Mouse (Mus musculus) hindbrain, embryonic 16.5 days (tissue): Measurements from ENCODE around the gene Gsto2. TPM values are rescaled to one million over a fixed set of nuclear protein-coding genes. Genes with fewer than 3 reads are reported as not detected.
"Not testable (repeated sequence)": the region's sequence is repeated elsewhere in the genome, so short reads cannot be mapped to it uniquely, and the experiment has no call there.

Experiments used
- ATAC-seq: fragments of 200-750 bp; cut with Nextera tagmentation; 2 replicates; pipeline ENCODE4 v1.8.0; 2017; ENCODE audit warnings: moderate TSS enrichment, moderate library complexity
- H3K27ac ChIP-seq: fragments of 300-500 bp; sonication (generic); 2 replicates; pipeline ENCODE4 v1.5.1; 2014; ENCODE audit warnings: low read depth, mild to moderate bottlenecking, control low read depth, low read length, moderate library complexity
- H3K27me3 ChIP-seq: fragments of 300-500 bp; sonication (generic); replicated peaks from 2 replicates; pipeline ENCODE4 v1.6.1; 2014; ENCODE audit warnings: low read length; ENCODE audit not compliant: control insufficient read depth, insufficient read depth
- H3K36me3 ChIP-seq: fragments of 300-500 bp; sonication (generic); 2 replicates; pipeline ENCODE4 v1.6.1; 2014; ENCODE audit warnings: mild to moderate bottlenecking, low read length, moderate library complexity, mixed read lengths; ENCODE audit not compliant: control insufficient read depth, insufficient read depth
- H3K4me1 ChIP-seq: fragments of 300-500 bp; sonication (generic); 2 replicates; pipeline ENCODE4 v1.6.1; 2014; ENCODE audit warnings: low read depth, low read length; ENCODE audit not compliant: control insufficient read depth, insufficient read depth
- H3K4me2 ChIP-seq: fragments of 300-500 bp; sonication (generic); 2 replicates; pipeline ENCODE4 v1.6.1; 2014; ENCODE audit warnings: mild to moderate bottlenecking, low read length, control low read depth, moderate library complexity
- H3K4me3 ChIP-seq: fragments of 300-500 bp; sonication (generic); 2 replicates; pipeline ENCODE4 v1.5.1; 2014; ENCODE audit warnings: mild to moderate bottlenecking, low read length, control low read depth, moderate library complexity
- H3K9ac ChIP-seq: fragments of 300-500 bp; sonication (generic); 2 replicates; pipeline ENCODE4 v1.6.1; 2014; ENCODE audit warnings: low read depth, mild to moderate bottlenecking, control low read depth, low read length, moderate library complexity
- H3K9me3 ChIP-seq: fragments of 300-500 bp; sonication (generic); 2 replicates; pipeline ENCODE4 v1.6.1; 2014; ENCODE audit warnings: mild to moderate bottlenecking, low read length, moderate library complexity; ENCODE audit not compliant: control insufficient read depth
- WGBS: fragments of 180-500 bp; shearing (Covaris S2); extraction: QIAGEN DNeasy Blood & Tissue Kit; methylation state at CpG from one replicate; pipeline ENCODE4 v1.1.7; 2014; 5-methylcytosine and 5-hydroxymethylcytosine counted together
- polyA plus RNA-seq: library from polyadenylated mRNA; unstranded; fragments of >200 nt; fragmentation: Nextera tagmentation; extraction: Ambion mirVana; gene quantifications from 2 replicates; pipeline ENCODE4 v1.2.1, GENCODE M21; 2015

The Gsto2 gene
- polyA plus RNA-seq, 1 experiment from 2014 or later = 1.2 TPM

- Histone ChIP-seq H3K9me3 (no peaks in the 10 kb centered on the region), H3K9ac (no peak overlapping the region), H3K4me2 (no peak overlapping the region), H3K27ac (no peak overlapping the region), H3K4me3 (no peak overlapping the region), H3K36me3 (no peaks in the 10 kb centered on the region), H3K4me1 (peaks cover 3% of the 10 kb centered on the region; the same call in 1 of the 2 replicates), H3K27me3 (no peaks in the 10 kb centered on the region)
- 91% methylated on average over 5 of the region's 5 CpGs for WGBS
- ATAC-seq = no peak
Observed at GRCm38 (mm10) chr19:47834614-47835013, 30.7 kb upstream of the Gsto2 start.

DNA sequence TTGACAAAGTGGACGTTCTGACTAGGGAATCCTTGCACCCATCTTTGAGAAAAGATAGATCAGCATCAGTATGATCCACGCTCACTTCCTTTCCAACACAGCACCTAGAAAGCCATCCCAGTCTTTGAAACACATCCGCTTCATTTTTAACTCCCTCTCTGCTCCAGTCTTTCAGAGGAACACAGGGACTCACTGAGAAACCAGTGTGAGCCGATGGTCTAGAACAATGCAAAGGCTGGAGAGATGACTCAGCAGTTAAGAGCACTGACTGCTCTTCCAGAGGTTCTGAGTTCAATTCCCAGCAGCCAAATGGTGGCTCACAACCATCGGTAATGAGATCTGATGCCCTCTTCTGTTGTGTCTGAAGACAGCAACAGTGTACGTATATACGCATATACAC lies 29.6 kb upstream of the Gsto2 start:
- H3K9me3 ChIP-seq = no peaks in the 10 kb centered on the region
- peaks cover 3% of the 10 kb centered on the region; the same call in 1 of the 2 replicates for H3K4me1 ChIP-seq
- H3K36me3 ChIP-seq = no peaks in the 10 kb centered on the region
- no peaks in the 10 kb centered on the region for H3K27me3 ChIP-seq
- H3K4me3 ChIP-seq = no peak overlapping the region
- WGBS = 84% methylated on average over 7 of the region's 7 CpGs
- H3K4me2 ChIP-seq = no peak overlapping the region
- no peak overlapping the region for H3K27ac ChIP-seq
- no peak overlapping the region for H3K9ac ChIP-seq
- no peak for ATAC-seq

GRCm38 (mm10) chr19:47836701-47837526 lies 28.4 kb upstream of the Gsto2 start:
- Histone ChIP-seq H3K4me2 (peak overlapping the region; percentile 93), H3K4me3 (peak overlapping the region; percentile 61), H3K27ac (no peak overlapping the region), H3K36me3 (no peaks in the 10 kb centered on the region), H3K9ac (peak overlapping the region; percentile 65), H3K4me1 (peaks cover 3% of the 10 kb centered on the region; the same call in 1 of the 2 replicates), H3K27me3 (no peaks in the 10 kb centered on the region), H3K9me3 (no peaks in the 10 kb centered on the region)
- peak; percentile 98 for ATAC-seq
- WGBS = 4% methylated on average over 49 of the region's 49 CpGs

- H3K27me3 ChIP-seq = no peaks in the 10 kb centered on the region
- peak overlapping the region; percentile 61 for H3K4me3 ChIP-seq
- peak; percentile 76 for ATAC-seq
- peaks cover 3% of the 10 kb centered on the region; the same call in 1 of the 2 replicates for H3K4me1 ChIP-seq
- H3K4me2 ChIP-seq = peak overlapping the region; percentile 93
- WGBS = under 1% methylated on average over 6 of the region's 6 CpGs
- no peak overlapping the region for H3K27ac ChIP-seq
- no peaks in the 10 kb centered on the region for H3K36me3 ChIP-seq
- H3K9ac ChIP-seq = peak overlapping the region; percentile 65
- H3K9me3 ChIP-seq = no peaks in the 10 kb centered on the region
Observed at GRCm38 (mm10) chr19:47837527-47837901, 27.8 kb upstream of the Gsto2 start.

DNA sequence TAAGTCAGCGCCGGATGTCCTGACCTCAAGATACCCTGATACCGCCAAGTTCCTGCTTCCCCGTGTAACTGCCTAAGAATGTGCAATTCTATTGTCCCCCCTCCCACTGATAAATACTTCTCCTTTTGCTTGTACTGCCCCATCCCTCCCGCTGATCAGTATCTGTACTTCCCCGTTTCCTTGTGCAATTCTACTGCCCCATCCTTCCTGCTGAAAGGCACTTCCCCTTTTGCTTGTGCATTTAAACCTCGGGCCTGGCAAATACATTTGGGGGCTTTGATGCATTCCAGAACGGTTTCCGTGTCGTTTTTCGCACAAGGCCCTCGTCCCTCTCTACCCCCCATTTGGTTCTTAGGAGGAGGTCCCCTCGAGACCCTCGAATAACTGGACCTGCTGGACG lies 24.1 kb upstream of the Gsto2 start:
- not testable (repeated sequence) for H3K4me1 ChIP-seq, H3K27ac ChIP-seq, H3K4me2 ChIP-seq, ATAC-seq, H3K9me3 ChIP-seq, H3K9ac ChIP-seq, H3K4me3 ChIP-seq, H3K36me3 ChIP-seq, H3K27me3 ChIP-seq
- 86% methylated on average over 12 of the region's 15 CpGs for WGBS

- 88% methylated on average over 3 of the region's 3 CpGs for WGBS
Observed at GRCm38 (mm10) chr19:47849735-47850134, 15.6 kb upstream of the Gsto2 start.

DNA sequence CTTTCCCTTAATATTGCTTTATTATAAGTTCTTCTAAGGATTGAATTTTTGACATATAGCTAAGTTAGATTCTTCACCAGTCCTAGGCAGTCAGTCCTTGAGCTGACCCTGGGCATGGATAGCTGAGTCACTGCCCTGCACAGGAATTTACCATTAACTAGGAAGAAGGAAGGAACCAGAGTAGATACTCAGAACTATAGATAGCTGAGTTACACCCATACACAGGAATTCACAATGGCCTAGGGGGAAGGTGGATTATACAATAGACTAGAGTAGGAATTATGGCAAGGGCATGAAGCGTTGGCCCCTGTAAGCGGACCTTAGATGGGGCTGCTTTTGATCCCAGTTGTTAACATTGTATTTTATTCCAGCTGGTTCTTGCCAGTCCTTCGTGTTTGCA lies 13.2 kb upstream of the Gsto2 start:
- not testable (repeated sequence) for H3K9me3 ChIP-seq, H3K9ac ChIP-seq, H3K4me1 ChIP-seq, H3K4me3 ChIP-seq, H3K36me3 ChIP-seq, H3K4me2 ChIP-seq, H3K27me3 ChIP-seq, ATAC-seq, H3K27ac ChIP-seq
- 93% methylated on average over 3 of the region's 3 CpGs for WGBS

More at GRCm38 (mm10) chr19:47849735-47850134, 15.6 kb upstream of the Gsto2 start:
- no peaks in the 10 kb centered on the region for H3K27me3 ChIP-seq
- H3K4me1 ChIP-seq = peaks cover 6% of the 10 kb centered on the region
- H3K9me3 ChIP-seq = no peaks in the 10 kb centered on the region
- no peak overlapping the region for H3K9ac ChIP-seq
- no peak overlapping the region for H3K4me3 ChIP-seq
- no peak overlapping the region for H3K4me2 ChIP-seq
- no peak for ATAC-seq
- H3K27ac ChIP-seq = no peak overlapping the region
- H3K36me3 ChIP-seq = no peaks in the 10 kb centered on the region

DNA sequence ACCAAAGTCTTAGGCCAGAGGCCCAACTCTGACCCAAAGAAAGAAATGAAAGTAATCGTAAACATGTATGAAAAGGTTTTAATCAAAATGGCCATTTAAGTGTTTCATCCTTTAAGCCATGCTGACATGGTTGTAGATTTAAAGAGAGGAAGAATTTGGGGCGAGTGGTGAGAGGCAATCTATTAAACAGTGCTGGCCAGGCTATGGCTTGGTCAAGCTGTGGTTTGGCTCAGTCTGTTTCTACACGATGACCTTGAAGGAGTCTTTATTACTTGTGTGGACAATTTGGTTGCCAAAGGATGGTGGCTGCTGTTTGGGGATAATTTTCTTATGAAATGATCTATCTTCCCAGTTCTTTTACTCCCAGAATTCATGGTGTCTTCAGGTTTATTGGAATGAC lies 12.3 kb upstream of the Gsto2 start:
- Histone ChIP-seq H3K9ac (no peak overlapping the region), H3K9me3 (no peaks in the 10 kb centered on the region), H3K4me2 (no peak overlapping the region), H3K27ac (no peak overlapping the region), H3K36me3 (no peaks in the 10 kb centered on the region), H3K4me3 (no peak overlapping the region), H3K4me1 (peaks cover 6% of the 10 kb centered on the region), H3K27me3 (no peaks in the 10 kb centered on the region)
- no peak for ATAC-seq
- 89% methylated on average over 3 of the region's 3 CpGs for WGBS

DNA sequence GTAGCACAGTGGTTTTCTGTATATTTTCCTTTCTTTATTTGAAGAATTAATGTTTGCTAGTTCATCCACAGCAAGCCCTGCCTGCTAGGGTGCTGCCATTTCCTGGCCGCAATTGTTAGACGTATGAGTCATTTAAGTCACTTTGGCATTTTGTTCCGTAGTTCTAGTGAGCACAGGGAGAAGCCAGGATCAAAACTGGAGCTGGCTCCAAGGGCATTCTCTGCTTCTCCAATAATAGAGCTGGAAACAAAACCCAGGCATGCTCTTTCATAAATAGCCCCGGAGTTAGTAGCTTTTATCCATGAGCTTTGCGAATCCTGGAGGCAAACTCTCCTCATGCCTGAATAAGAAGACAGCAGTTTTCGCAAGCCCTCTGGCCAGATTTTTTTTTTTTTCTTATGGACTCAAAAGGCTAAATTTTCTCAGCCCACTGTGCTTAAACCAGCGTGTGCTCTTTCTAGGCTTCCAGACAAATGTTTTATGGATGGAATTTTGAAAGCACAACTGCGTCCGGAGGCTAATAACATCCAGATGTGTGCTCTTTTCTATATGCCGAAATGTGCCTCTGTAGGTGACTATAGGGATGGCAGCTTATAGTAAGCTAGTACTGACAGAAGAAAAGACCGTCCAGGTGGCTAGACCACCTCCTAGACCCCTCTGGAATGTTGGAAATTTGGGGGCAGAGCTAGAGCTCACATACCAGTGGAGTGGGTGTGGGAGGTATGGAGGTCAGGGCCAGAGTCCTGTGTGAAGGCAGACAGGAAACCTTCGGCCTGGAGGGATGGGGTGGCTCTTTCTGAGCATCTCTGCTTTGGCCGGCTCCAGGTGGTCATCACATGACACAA lies 11.2 kb upstream of the Gsto2 start:
- H3K4me1 ChIP-seq = peaks cover 6% of the 10 kb centered on the region
- peak overlapping the region; percentile 66 for H3K4me2 ChIP-seq
- H3K27ac ChIP-seq = peak overlapping the region; percentile 55
- H3K9me3 ChIP-seq = no peaks in the 10 kb centered on the region
- 20% methylated on average over 13 of the region's 13 CpGs for whole genome bisulfite sequencing
- H3K27me3 ChIP-seq = no peaks in the 10 kb centered on the region
- peak overlapping the region; percentile 70 for H3K9ac ChIP-seq
- no peaks in the 10 kb centered on the region; the same call in 1 of the 2 replicates for H3K36me3 ChIP-seq
- ATAC-seq = peak; percentile 82
- H3K4me3 ChIP-seq = peak overlapping the region; percentile 64
